Mouse (Mus musculus) testis, postnatal 14 days (tissue): ENCODE measurements around the gene Scgb1b30.
"Not testable (repeated sequence)": the region's sequence is repeated elsewhere in the genome, so short reads cannot be mapped to it uniquely, and the experiment has no call there.

Source experiments
- DNase-seq: peaks from one replicate; pipeline ENCODE4 v3.0.0; 2021; ENCODE audit warnings: low spot score

Scgb1b30 gene

DNA sequence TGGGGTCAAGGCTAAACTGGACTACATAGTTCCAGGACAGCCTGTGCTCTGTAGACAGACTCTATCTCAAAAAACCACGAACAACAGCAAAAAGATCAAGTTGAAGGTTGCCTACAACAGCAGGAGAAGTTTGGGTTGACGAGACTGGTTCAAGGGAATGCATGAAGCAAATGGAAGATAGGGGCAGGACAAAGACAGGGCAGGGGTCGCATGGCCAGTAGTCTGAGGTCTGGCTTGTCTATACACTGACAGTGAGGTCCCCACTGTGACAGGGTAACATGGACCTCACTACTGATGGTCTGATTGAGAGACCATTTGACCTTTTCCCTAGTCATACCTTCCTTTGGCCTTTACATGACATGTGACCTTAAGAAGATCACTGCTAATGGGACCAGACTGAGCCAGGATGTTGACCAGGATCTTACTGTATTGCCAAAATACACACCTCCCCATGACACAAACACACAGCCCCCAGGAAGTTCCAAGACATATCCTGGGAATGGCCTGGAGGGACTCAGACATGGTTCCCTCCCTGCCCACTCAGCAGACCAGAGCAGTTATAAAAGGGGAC is at the start of gene Scgb1b30:
TSS of gene Scgb1b30 (plus strand) at position 521 of the 571 bp plus-strand sequence.
- DNase-seq = no peak

DNA sequence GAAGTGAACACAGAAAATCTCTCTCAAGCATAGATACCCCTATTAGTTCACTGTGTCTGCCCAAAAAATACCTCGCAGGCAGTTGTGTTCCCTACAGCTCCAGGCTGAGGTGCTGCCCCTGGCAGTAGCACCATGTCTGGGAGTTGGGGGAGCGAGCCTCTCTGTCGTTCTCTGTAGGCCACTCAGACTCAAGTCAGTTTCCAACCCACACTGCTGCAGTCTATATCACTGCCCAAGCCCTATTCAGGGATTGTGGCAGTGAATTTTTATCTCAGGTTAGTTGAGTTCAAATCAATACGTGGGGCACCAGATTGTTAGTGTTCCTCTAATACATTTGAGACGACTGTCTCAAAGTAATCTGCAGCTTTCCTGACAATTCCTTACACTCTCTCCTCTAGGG is 27.1 kb upstream of the Scgb1b30 start:
- DNase-seq = not testable (repeated sequence)

- DNase-seq = no peak
Observed at GRCm38 (mm10) chr7:34100002-34100401, 4.8 kb downstream of the Scgb1b30 start.

DNA sequence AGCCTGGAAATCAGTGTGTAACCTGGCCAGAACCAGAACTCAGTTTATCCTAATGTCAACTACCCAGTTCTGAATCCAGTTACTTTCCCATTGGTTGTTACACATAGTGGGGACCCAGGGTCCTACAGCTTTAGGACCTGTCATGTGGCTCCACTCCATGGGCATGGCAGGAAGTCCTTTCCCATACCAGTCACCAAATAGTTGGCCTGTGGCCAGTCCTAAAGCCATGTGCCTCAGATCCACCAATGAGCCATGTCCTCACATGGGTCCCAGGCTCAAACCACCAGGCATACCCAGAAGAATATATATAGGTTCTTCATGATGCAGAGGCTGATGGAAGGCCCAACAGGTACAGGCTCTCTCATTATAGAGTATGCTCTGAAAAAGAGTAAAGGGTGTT is 6.0 kb downstream of the Scgb1b30 start:
- DNase-seq = no peak

- no peak for DNase-seq
Observed at GRCm38 (mm10) chr7:34109190-34109589, 14.0 kb downstream of the Scgb1b30 start.

DNA sequence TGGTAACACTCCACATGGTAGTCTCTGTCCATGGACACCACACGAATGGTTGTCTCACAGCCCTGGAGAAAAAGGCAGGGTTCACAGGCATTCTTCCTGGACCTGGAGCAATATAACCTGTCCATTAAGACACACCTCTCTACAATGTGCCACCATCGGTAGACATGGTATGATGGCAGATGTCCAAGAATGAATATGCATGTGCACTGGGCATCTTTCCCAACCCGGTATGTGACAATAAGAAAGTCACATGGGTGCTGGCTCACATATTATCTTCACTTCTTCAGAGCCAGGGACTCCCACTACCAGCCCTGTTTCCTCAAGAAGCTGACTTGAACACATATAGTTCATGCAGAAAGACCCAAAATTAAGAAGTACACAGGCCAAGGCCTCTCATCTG is 21.4 kb downstream of the Scgb1b30 start:
- no peak for DNase-seq

DNA sequence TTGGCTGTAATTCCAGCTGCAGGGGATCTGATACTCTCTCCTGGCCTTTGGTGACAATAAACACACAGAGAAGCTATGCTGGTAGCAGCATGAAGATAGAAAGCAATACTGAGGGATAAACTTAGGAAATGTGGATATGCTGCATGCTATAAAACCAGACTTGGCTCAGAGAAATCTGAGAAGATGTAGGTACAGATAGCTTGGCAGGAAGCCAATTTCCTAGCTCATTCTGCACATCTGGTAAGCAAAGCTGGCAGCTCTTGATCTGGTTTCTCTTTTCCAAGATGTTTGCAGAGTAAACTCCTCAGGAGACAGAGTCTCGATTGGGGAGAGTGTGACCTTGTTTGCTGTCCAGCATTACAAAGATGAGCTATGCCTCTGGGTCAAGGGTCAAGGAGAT is 25.4 kb downstream of the Scgb1b30 start:
- not testable (repeated sequence) for DNase-seq

GRCm38 (mm10) chr7:34122987-34123720 is 27.9 kb downstream of the Scgb1b30 start:
- DNase-seq = no peak

GRCm38 (mm10) chr7:34125346-34125745 is 30.1 kb downstream of the Scgb1b30 start:
- DNase-seq = no peak

GRCm38 (mm10) chr7:34126291-34126690 is 31.1 kb downstream of the Scgb1b30 start:
- DNase-seq = no peak

- no peak for DNase-seq
Observed at GRCm38 (mm10) chr7:34131118-34131517, 35.9 kb downstream of the Scgb1b30 start.

DNA sequence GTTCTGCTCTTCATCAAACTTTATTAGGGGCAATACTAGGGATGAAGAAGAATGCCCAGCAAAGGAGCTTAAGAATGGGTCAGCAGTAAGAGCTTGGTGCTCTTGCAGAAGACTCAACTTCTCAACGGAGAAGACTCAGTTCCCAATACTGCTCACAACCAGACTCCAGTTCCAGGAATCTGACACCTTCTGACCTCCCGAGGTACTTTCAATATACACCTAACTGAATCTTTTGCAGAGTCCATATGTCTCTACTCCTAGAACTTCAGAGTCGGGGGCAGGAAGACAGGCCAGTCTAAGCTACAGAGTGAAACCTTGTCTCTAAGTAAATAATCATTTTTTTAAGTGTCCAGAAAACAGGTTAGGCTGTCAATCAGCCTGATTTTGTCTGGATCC is 36.7 kb downstream of the Scgb1b30 start:
- no peak for DNase-seq

DNA sequence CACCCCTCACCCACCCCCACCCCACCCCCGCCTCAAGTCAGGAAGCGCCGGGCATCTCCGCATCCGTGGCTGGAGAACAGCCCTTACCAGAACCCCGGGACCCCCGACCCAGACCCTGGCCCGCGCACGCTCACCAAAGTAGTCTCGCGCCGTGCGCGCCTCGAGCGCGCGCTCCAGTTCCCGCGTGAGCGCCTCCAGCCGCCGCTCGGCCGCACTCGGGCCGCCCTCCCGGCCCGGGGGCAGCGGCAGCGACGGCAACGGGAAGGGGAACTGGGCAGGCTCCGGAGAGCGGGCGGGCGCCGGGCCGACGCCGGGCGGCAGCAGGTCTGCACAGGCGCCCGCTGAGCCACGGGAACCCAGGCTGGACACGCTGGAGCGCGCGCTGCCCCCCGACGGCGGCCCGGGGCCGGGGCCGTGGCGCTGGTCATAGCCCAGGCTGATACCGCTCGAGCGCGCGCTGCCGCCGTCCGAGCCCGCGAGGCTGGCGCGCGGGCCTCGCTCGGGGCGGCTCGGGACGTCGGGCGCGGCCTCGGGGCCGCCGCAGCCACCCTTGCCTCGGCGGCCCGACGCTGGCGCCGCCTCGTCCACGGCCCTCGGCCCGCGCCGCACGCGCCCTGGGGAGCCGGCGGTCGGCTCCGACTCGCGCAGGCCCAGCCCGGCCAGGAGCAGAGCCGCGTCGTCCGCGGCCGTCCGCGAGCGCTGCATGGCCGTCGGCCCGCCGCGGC is 37.3 kb downstream of the Scgb1b30 start:
- DNase-seq = peak; percentile 57

DNA sequence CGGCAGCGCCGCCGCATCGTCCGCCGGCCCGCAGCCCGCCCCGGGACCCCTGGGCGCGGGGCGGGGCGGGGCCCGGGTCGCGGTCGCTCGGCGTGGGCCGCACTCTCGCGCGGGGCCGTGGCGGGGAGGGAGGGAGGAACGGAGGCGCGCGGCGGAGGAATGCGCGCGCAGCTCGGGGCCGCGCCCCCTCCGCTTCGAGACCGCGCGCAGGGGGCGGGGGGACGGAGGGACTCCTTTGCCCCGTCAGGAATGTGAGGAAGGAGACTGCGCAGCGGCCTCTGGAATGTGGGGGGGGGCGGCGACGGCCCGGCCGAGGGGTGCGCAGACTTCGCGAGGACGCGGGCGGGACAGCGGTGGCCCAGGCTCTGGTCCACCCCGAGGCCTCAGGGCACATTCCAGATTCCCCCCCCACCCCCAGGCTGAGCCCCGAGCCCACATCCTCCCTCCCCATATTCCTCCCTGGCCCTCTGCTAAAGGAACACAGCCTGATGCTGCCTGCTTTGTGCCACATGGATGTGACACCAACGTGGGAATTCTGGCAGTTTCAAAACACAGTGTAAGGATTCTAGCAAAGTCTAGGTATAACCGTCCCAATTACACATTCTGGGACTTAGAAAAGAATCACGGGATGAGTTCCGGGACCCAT is 38.0 kb downstream of the Scgb1b30 start, which contains the start of gene Wtip:
TSS of gene Wtip (minus strand) at position 152 of the 646 bp plus-strand sequence.
- peak; percentile 85 for DNase-seq

GRCm38 (mm10) chr7:34134336-34134735 is 39.1 kb downstream of the Scgb1b30 start:
- DNase-seq = no peak

GRCm38 (mm10) chr7:34139493-34139892 is 44.3 kb downstream of the Scgb1b30 start:
- no peak for DNase-seq

DNA sequence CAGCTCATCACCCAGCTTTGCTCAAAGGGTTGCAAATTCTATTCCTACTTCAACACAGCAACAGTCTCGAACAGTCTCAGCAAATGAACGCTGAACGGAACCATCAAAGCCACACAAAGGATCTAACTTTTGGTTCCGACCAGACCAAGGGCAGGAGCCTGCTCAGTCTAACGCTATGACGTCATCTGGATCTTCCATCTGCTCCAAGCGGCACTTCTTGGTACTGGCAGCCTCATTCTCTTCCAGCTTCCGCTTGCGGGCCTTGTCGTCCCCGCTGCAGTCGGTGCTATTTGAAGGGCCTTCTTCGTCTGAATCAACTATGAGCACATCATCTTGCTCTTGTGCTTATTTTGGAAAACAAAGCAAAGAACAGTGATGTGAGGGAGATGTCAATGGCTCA is 45.9 kb downstream of the Scgb1b30 start:
- DNase-seq = no peak

- no peak for DNase-seq
Observed at GRCm38 (mm10) chr7:34147193-34147592, 52.0 kb downstream of the Scgb1b30 start.
